ENCODE assay signal across 12 mouse cellular contexts in genomic region chr7:31053882-31054447, GRCm38 (mm10). TPM values are rescaled to one million over a fixed set of nuclear protein-coding genes. Genes with fewer than 3 reads are reported as not detected.
A peak's percentile ranks its signal among the peaks of the same experiment; 100 is the strongest.
DNase-seq lines count a peak whose midpoint lies in the region; ATAC-seq and TF ChIP-seq lines count a peak whose summit lies in the region.
"Had no signal": no experiment of that assay in that cellular context is flagged by ENCODE, and none has a peak within 500 bp of the region (broad histone marks: within the 10 kb centered on the region; RNA-seq: fewer than 3 reads in every experiment).

No protein-coding gene starts in this region.

- no peaks in the 10 kb centered on the region for H3K36me3 ChIP-seq in kidney, adult 2 months (ENCODE audit: control insufficient read depth, insufficient read depth, low read length)
- H3K36me3 ChIP-seq in heart, embryonic 12.5 days = no peaks in the 10 kb centered on the region
- H3K36me3 ChIP-seq in liver, postnatal 0 days (replicated peaks; ENCODE audit: insufficient read depth, low read length) = no peaks in the 10 kb centered on the region
- H3K36me3 ChIP-seq in hindbrain, embryonic 13.5 days = no peaks in the 10 kb centered on the region
- no peaks in the 10 kb centered on the region for H3K36me3 ChIP-seq in forebrain, embryonic 14.5 days (ENCODE audit: control insufficient read depth, insufficient read depth, low read length)
- H3K36me3 ChIP-seq: hindbrain, embryonic 15.5 days; midbrain, embryonic 10.5 days had no signal

- TF ChIP-seq POLR2A in kidney, adult 2 months (IDR thresholded peaks at IDR 0.05; ENCODE audit: low read depth, low read length) = no peak

- no peaks in the 10 kb centered on the region for H3K27me3 ChIP-seq in kidney, adult 2 months (replicated peaks; ENCODE audit: control insufficient read depth, insufficient read depth, low read length)
- H3K27me3 ChIP-seq in heart, embryonic 12.5 days (replicated peaks) = peaks cover 35% of the 10 kb centered on the region
- peaks cover 42% of the 10 kb centered on the region for H3K27me3 ChIP-seq in liver, postnatal 0 days (ENCODE audit: insufficient read depth, low read length)
- H3K27me3 ChIP-seq in hindbrain, embryonic 13.5 days = peaks cover 53% of the 10 kb centered on the region
- H3K27me3 ChIP-seq in forebrain, embryonic 14.5 days (replicated peaks; ENCODE audit: control insufficient read depth, insufficient read depth, low read length) = peaks cover 43% of the 10 kb centered on the region

- WGBS in kidney, adult 2 months = 41% methylated on average over 10 of the region's 10 CpGs
- 15% methylated on average over 10 of the region's 10 CpGs for WGBS in heart, embryonic 12.5 days
- 43% methylated on average over 10 of the region's 10 CpGs for WGBS in liver, postnatal 0 days (ENCODE audit: insufficient replicate concordance)
- WGBS in hindbrain, embryonic 13.5 days = 26% methylated on average over 10 of the region's 10 CpGs
- 28% methylated on average over 10 of the region's 10 CpGs for WGBS in forebrain, embryonic 14.5 days

- TF ChIP-seq EP300 in liver, postnatal 0 days (IDR thresholded peaks at IDR 0.05; ENCODE audit: low read depth) = no peak

- no peak for ATAC-seq in heart, embryonic 12.5 days (ENCODE audit: insufficient number of reproducible peaks, low FRiP score)
- no peak for ATAC-seq in liver, postnatal 0 days
- no peak for ATAC-seq in hindbrain, embryonic 13.5 days (ENCODE audit: low FRiP score)
- ATAC-seq in forebrain, embryonic 14.5 days = no peak

- DNase-seq in kidney, postnatal 4 days = peak; percentile 27 to 34
- no peak for DNase-seq in kidney, adult 2 months
- DNase-seq in cerebellum, adult 9-10 months = peak; percentile 65
- DNase-seq in liver, postnatal 0 days = peak; percentile 30
- DNase-seq in forebrain, embryonic 14.5 days (ENCODE audit: low spot score) = no peak
- no peak for DNase-seq in left cerebral cortex, postnatal 10 days (ENCODE audit: extremely low spot score in 1 of 2, low spot score in 2 of 2)
- DNase-seq: embryo, embryonic 11 days had no signal

- no peak overlapping the region for H3K4me3 ChIP-seq in kidney, adult 2 months (ENCODE audit: insufficient read depth, low read depth, low read length)
- H3K4me3 ChIP-seq in heart, embryonic 12.5 days = peak overlapping the region; percentile 42
- peak overlapping the region; percentile 38 for H3K4me3 ChIP-seq in liver, postnatal 0 days (ENCODE audit: low read depth, low read length)
- H3K4me3 ChIP-seq in hindbrain, embryonic 13.5 days = no peak overlapping the region
- no peak overlapping the region for H3K4me3 ChIP-seq in forebrain, embryonic 14.5 days (ENCODE audit: low read depth, low read length)

- H3K9ac ChIP-seq in heart, embryonic 12.5 days = peak overlapping the region; percentile 71
- H3K9ac ChIP-seq in liver, postnatal 0 days (replicated peaks) = peak overlapping the region; percentile 56
- H3K9ac ChIP-seq in hindbrain, embryonic 13.5 days = no peak overlapping the region; the same call in 1 of the 2 replicates
- no peak overlapping the region for H3K9ac ChIP-seq in forebrain, embryonic 14.5 days (ENCODE audit: low read length)
- H3K9ac ChIP-seq: hindbrain, embryonic 15.5 days had no signal

- no peaks in the 10 kb centered on the region for H3K9me3 ChIP-seq in heart, embryonic 12.5 days (replicated peaks)
- no peaks in the 10 kb centered on the region for H3K9me3 ChIP-seq in liver, postnatal 0 days (ENCODE audit: low read length)
- H3K9me3 ChIP-seq in hindbrain, embryonic 13.5 days = no peaks in the 10 kb centered on the region
- no peaks in the 10 kb centered on the region for H3K9me3 ChIP-seq in forebrain, embryonic 14.5 days (replicated peaks; ENCODE audit: control insufficient read depth, low read length)
- H3K9me3 ChIP-seq: hindbrain, embryonic 15.5 days; midbrain, embryonic 10.5 days had no signal

- peak overlapping the region; percentile 75 for H3K4me2 ChIP-seq in heart, embryonic 12.5 days
- peak overlapping the region; percentile 67 for H3K4me2 ChIP-seq in liver, postnatal 0 days (ENCODE audit: low read depth, low read length)
- no peak overlapping the region for H3K4me2 ChIP-seq in hindbrain, embryonic 13.5 days
- H3K4me2 ChIP-seq in forebrain, embryonic 14.5 days (ENCODE audit: low read length) = no peak overlapping the region

- no peaks in the 10 kb centered on the region for H3K4me1 ChIP-seq in kidney, adult 2 months (ENCODE audit: control insufficient read depth, insufficient read depth, low read length)
- H3K4me1 ChIP-seq in heart, embryonic 12.5 days (replicated peaks) = peaks cover 68% of the 10 kb centered on the region
- H3K4me1 ChIP-seq in liver, postnatal 0 days (ENCODE audit: insufficient read depth) = peaks cover 9% of the 10 kb centered on the region
- peaks cover 58% of the 10 kb centered on the region for H3K4me1 ChIP-seq in hindbrain, embryonic 13.5 days (replicated peaks)
- peaks cover 11% of the 10 kb centered on the region for H3K4me1 ChIP-seq in forebrain, embryonic 14.5 days (ENCODE audit: control insufficient read depth, insufficient read depth, low read length)

- no peak for TF ChIP-seq CTCF in kidney, adult 2 months (conservative IDR thresholded peaks at IDR 0.05; ENCODE audit: insufficient read depth, insufficient read length, low read depth, low read length)
- no peak for TF ChIP-seq CTCF in liver, postnatal 0 days (IDR thresholded peaks at IDR 0.05; ENCODE audit: low read depth)

- intact Hi-C loops in left cerebral cortex, postnatal 10 days (cut with DNase I) = loop anchor here (5.0 kb wide), 1 partner anchor 97 kb away; the partner anchor contains the start of gene Usf2

- H3K27ac ChIP-seq in kidney, adult 2 months (ENCODE audit: insufficient read depth, low read depth, low read length) = no peak overlapping the region
- H3K27ac ChIP-seq in heart, embryonic 12.5 days (ENCODE audit: poor library complexity, severe bottlenecking) = peak overlapping the region; percentile 96
- H3K27ac ChIP-seq in liver, postnatal 0 days (ENCODE audit: low read depth) = peak overlapping the region; percentile 91
- no peak overlapping the region for H3K27ac ChIP-seq in hindbrain, embryonic 13.5 days
- H3K27ac ChIP-seq in forebrain, embryonic 14.5 days (ENCODE audit: low read depth, low read length) = no peak overlapping the region
- H3K27ac ChIP-seq: midbrain, embryonic 10.5 days had no signal

RNA-seq across cellular contexts. Expression of gene Fxyd7, which starts 2.7 kb away (rescaled TPM):
- 1.8 and 2.2 TPM in 2 replicates for polyA plus RNA-seq in kidney, adult 2 months (2012; rRNA removed)
- polyA plus RNA-seq in heart, embryonic 12.5 days (2016; fragmentation: Nextera tagmentation; extraction: Ambion mirVana) = 1.4 and 1.7 TPM in 2 replicates
- polyA plus RNA-seq in liver, postnatal 0 days (2015; fragmentation: Nextera tagmentation; extraction: Ambion mirVana) = 0.16 TPM in 1 of 2 replicates, not detected in the other
- polyA plus RNA-seq in hindbrain, embryonic 13.5 days (2015; fragmentation: Nextera tagmentation; extraction: Ambion mirVana) = 108 and 116 TPM in 2 replicates
- polyA plus RNA-seq in forebrain, embryonic 14.5 days (2014; fragmentation: Nextera tagmentation; extraction: Ambion mirVana) = 46.8 and 67.8 TPM in 2 replicates
- total RNA-seq in left cerebral cortex, postnatal 10 days (2021) = 100 to 1,000 TPM; 371 to 375 TPM

RNA-seq across cellular contexts. Expression of gene Fxyd1, which starts 3.0 kb away (rescaled TPM):
- 107 and 119 TPM in 2 replicates for polyA plus RNA-seq in kidney, adult 2 months (2012; rRNA removed)
- 927 and 934 TPM in 2 replicates for polyA plus RNA-seq in heart, embryonic 12.5 days (2016; fragmentation: Nextera tagmentation; extraction: Ambion mirVana)
- polyA plus RNA-seq in liver, postnatal 0 days (2015; fragmentation: Nextera tagmentation; extraction: Ambion mirVana) = 300 and 302 TPM in 2 replicates
- polyA plus RNA-seq in hindbrain, embryonic 13.5 days (2015; fragmentation: Nextera tagmentation; extraction: Ambion mirVana) = 27.3 and 30.6 TPM in 2 replicates
- 9.4 and 12.3 TPM in 2 replicates for polyA plus RNA-seq in forebrain, embryonic 14.5 days (2014; fragmentation: Nextera tagmentation; extraction: Ambion mirVana)
- 10 to 100 TPM; 34.1 to 35.5 TPM for total RNA-seq in left cerebral cortex, postnatal 10 days (2021)

RNA-seq across cellular contexts. Expression of gene Lgi4, which starts 5.2 kb away (rescaled TPM):
- polyA plus RNA-seq in kidney, adult 2 months (2012; rRNA removed) = 0.99 and 2.2 TPM in 2 replicates
- polyA plus RNA-seq in heart, embryonic 12.5 days (2016; fragmentation: Nextera tagmentation; extraction: Ambion mirVana) = 0.14 TPM in 1 of 2 replicates, not detected in the other
- polyA plus RNA-seq in liver, postnatal 0 days (2015; fragmentation: Nextera tagmentation; extraction: Ambion mirVana) = 0.11 TPM in 1 of 2 replicates, not detected in the other
- 1.1 and 1.6 TPM in 2 replicates for polyA plus RNA-seq in hindbrain, embryonic 13.5 days (2015; fragmentation: Nextera tagmentation; extraction: Ambion mirVana)
- 0.08 and 0.15 TPM in 2 replicates for polyA plus RNA-seq in forebrain, embryonic 14.5 days (2014; fragmentation: Nextera tagmentation; extraction: Ambion mirVana)
- total RNA-seq in left cerebral cortex, postnatal 10 days (2021) = 1 to 10 TPM; 9.0 to 9.2 TPM

RNA-seq across cellular contexts. Expression of gene Fxyd5, which starts 11.7 kb away (rescaled TPM):
- polyA plus RNA-seq in kidney, adult 2 months (2012; rRNA removed) = 37.2 and 54.2 TPM in 2 replicates
- 34.8 and 37.3 TPM in 2 replicates for polyA plus RNA-seq in heart, embryonic 12.5 days (2016; fragmentation: Nextera tagmentation; extraction: Ambion mirVana)
- 25.8 and 29.4 TPM in 2 replicates for polyA plus RNA-seq in liver, postnatal 0 days (2015; fragmentation: Nextera tagmentation; extraction: Ambion mirVana)
- 13.0 and 20.0 TPM in 2 replicates for polyA plus RNA-seq in hindbrain, embryonic 13.5 days (2015; fragmentation: Nextera tagmentation; extraction: Ambion mirVana)
- polyA plus RNA-seq in forebrain, embryonic 14.5 days (2014; fragmentation: Nextera tagmentation; extraction: Ambion mirVana) = 17.2 and 18.4 TPM in 2 replicates
- total RNA-seq in left cerebral cortex, postnatal 10 days (2021) = 10 to 100 TPM; 37.2 to 37.5 TPM

RNA-seq across cellular contexts. Expression of gene Fxyd3, which starts 22.5 kb away (rescaled TPM):
- 4.8 and 5.1 TPM in 2 replicates for polyA plus RNA-seq in kidney, adult 2 months (2012; rRNA removed)
- polyA plus RNA-seq in heart, embryonic 12.5 days (2016; fragmentation: Nextera tagmentation; extraction: Ambion mirVana) = 0.15 and 0.23 TPM in 2 replicates
- 3.4 TPM in 2 replicates for polyA plus RNA-seq in liver, postnatal 0 days (2015; fragmentation: Nextera tagmentation; extraction: Ambion mirVana)
- 0.79 and 1.3 TPM in 2 replicates for polyA plus RNA-seq in hindbrain, embryonic 13.5 days (2015; fragmentation: Nextera tagmentation; extraction: Ambion mirVana)
- polyA plus RNA-seq in forebrain, embryonic 14.5 days (2014; fragmentation: Nextera tagmentation; extraction: Ambion mirVana) = not detected in 2 replicates
- total RNA-seq in left cerebral cortex, postnatal 10 days (2021) = not detected
- total RNA-seq: layer of hippocampus, postnatal 25 days had no signal

Comparison
In these comparisons a context has a peak if more than half of its experiments do, and no peak if none do; other contexts are left out.
1. DNase-seq: peak in kidney, postnatal 4 days (2 of 2), cerebellum, adult 9-10 months (single experiment) and liver, postnatal 0 days (single experiment); none in kidney, adult 2 months (single experiment), forebrain, embryonic 14.5 days (single experiment) and left cerebral cortex, postnatal 10 days (0 of 2).
2. H3K27ac ChIP-seq: peak in heart, embryonic 12.5 days (single experiment) and liver, postnatal 0 days (single experiment); none in kidney, adult 2 months (single experiment), hindbrain, embryonic 13.5 days (single experiment) and forebrain, embryonic 14.5 days (single experiment).
3. H3K4me3 ChIP-seq: peak in heart, embryonic 12.5 days (single experiment) and liver, postnatal 0 days (single experiment); none in kidney, adult 2 months (single experiment), hindbrain, embryonic 13.5 days (single experiment) and forebrain, embryonic 14.5 days (single experiment).
4. H3K4me2 ChIP-seq: peak in heart, embryonic 12.5 days (single experiment) and liver, postnatal 0 days (single experiment); none in hindbrain, embryonic 13.5 days (single experiment) and forebrain, embryonic 14.5 days (single experiment).
5. H3K9ac ChIP-seq: peak in heart, embryonic 12.5 days (single experiment) and liver, postnatal 0 days (single experiment); none in hindbrain, embryonic 13.5 days (single experiment) and forebrain, embryonic 14.5 days (single experiment).
6. RNA of gene Fxyd7, which starts 2.7 kb away (polyA plus RNA-seq): 108 to 116 TPM in hindbrain, embryonic 13.5 days and 46.8 to 67.8 TPM in forebrain, embryonic 14.5 days; 1.8 to 2.2 TPM in kidney, adult 2 months, 1.4 to 1.7 TPM in heart, embryonic 12.5 days and 0.16 TPM in liver, postnatal 0 days; every median in the first group is over 10 times any median in the second.